Mouse (Mus musculus): Measurements from ENCODE around the gene Car5b. TPM values are rescaled to one million over a fixed set of nuclear protein-coding genes. Genes with fewer than 3 reads are reported as not detected.

The Car5b gene
- polyA plus RNA-seq, 1 experiment from 2014 or later = 1.1 TPM

DNA sequence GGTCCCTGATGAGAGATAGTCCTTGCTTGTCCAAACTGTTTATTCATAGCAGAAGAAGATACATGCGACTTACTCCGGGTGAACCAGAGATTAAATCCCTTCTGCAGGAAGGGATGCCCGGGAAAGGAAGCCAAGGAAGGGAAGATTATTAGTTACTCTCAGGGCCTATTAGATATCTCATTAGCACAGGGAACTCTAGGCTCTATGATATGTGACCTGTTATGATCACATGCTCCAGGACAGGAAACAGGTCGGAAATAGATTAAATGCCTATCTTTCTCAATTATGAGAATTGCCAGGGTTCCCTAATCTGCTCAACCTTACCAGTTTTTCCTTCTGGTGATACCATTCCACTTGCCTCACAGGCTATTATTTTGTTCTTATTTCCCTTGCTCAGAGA, 27.9 kb upstream of the Car5b start:
- Histone ChIP-seq H3K4me3 (ENCODE audit: low read depth, low read length) (no peak overlapping the region), H3K9me3 (ENCODE audit: low read length) (no peaks in the 10 kb centered on the region), H3K4me2 (replicated peaks; ENCODE audit: low read depth, low read length) (no peak overlapping the region), H3K4me1 (ENCODE audit: insufficient read depth, low read depth, low read length) (no peaks in the 10 kb centered on the region), H3K27me3 (replicated peaks; ENCODE audit: insufficient read depth, low read length) (no peaks in the 10 kb centered on the region), H3K27ac (ENCODE audit: low read length) (no peak overlapping the region), H3K9ac (replicated peaks; ENCODE audit: low read depth) (no peak overlapping the region), H3K36me3 (ENCODE audit: insufficient read depth, low read length) (no peaks in the 10 kb centered on the region)
- TF ChIP-seq EP300 (IDR thresholded peaks at IDR 0.05) = no peak
- no peak for TF ChIP-seq CTCF (IDR thresholded peaks at IDR 0.05)
- WGBS = 81% methylated on average over 4 of the region's 4 CpGs
- no peak for DNase-seq (ENCODE audit: low spot score)
- no peak for ATAC-seq

DNA sequence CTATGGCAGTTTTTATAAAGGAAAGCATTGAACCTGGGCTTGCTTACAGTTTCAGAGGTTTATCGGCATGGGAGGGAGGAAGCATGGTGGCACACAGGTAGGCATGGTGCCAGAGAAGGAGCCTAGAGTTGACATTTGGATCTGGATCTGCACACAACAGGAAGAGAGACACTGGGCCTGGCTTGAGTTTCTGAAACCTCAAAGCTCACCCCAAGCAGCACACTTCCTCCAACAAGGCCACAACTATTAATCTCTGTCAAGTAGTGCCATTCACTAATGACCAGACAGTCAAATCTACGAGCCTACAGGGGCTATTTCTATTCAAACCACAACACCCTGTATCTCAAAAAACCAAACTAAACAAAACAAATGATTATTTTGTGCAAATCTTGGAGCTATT, 18.9 kb upstream of the Car5b start:
- Histone ChIP-seq H3K9me3 (ENCODE audit: low read length) (no peaks in the 10 kb centered on the region), H3K4me2 (replicated peaks; ENCODE audit: low read depth, low read length) (no peak overlapping the region), H3K27me3 (replicated peaks; ENCODE audit: insufficient read depth, low read length) (no peaks in the 10 kb centered on the region), H3K4me3 (ENCODE audit: low read depth, low read length) (no peak overlapping the region), H3K9ac (replicated peaks; ENCODE audit: low read depth) (no peak overlapping the region), H3K36me3 (ENCODE audit: insufficient read depth, low read length) (no peaks in the 10 kb centered on the region), H3K27ac (ENCODE audit: low read length) (no peak overlapping the region), H3K4me1 (ENCODE audit: insufficient read depth, low read depth, low read length) (no peaks in the 10 kb centered on the region)
- TF ChIP-seq CTCF (IDR thresholded peaks at IDR 0.05) (no peak), EP300 (IDR thresholded peaks at IDR 0.05) (no peak)
- WGBS = 60% methylated on average over 2 of the region's 2 CpGs
- DNase-seq (ENCODE audit: low spot score) (no peak), ATAC-seq (no peak)

DNA sequence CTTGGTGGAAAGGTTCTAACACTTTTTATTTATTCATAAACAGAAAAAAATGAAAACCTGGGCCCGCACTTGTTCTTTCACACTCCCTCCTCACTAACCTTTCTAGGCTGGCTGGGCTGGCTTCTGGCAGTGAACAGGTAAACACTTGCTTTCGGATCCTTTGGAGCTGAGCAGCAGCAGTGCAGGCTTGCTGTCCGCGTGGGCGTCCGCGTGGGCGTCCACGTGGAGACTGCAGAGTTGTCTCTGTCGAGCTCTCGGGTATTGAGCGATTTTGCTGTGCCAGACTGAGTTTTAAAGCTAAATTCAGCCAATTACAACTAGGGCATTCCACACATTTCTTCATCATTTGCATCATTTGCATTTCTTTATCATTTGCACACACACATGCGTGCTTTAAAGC, 14.3 kb upstream of the Car5b start:
- WGBS = 48% methylated on average over 13 of the region's 13 CpGs

GRCm38 (mm10) chrX:164038882-164039281, 11.1 kb upstream of the Car5b start:
- H3K36me3 ChIP-seq (ENCODE audit: insufficient read depth, low read length) = no peaks in the 10 kb centered on the region
- H3K4me2 ChIP-seq (replicated peaks; ENCODE audit: low read depth, low read length) = no peak overlapping the region
- H3K27me3 ChIP-seq (replicated peaks; ENCODE audit: insufficient read depth, low read length) = no peaks in the 10 kb centered on the region
- no peak overlapping the region for H3K9ac ChIP-seq (replicated peaks; ENCODE audit: low read depth)
- WGBS = 50% methylated on average over 2 of the region's 2 CpGs
- ATAC-seq (no peak), DNase-seq (ENCODE audit: low spot score) (no peak)
- no peaks in the 10 kb centered on the region for H3K4me1 ChIP-seq (ENCODE audit: insufficient read depth, low read depth, low read length)
- TF ChIP-seq EP300 (IDR thresholded peaks at IDR 0.05) (no peak), CTCF (IDR thresholded peaks at IDR 0.05) (no peak)
- no peak overlapping the region for H3K27ac ChIP-seq (ENCODE audit: low read length)
- H3K9me3 ChIP-seq (ENCODE audit: low read length) = no peaks in the 10 kb centered on the region
- H3K4me3 ChIP-seq (ENCODE audit: low read depth, low read length) = no peak overlapping the region

More for the DNA sequence above, 14.3 kb upstream of the Car5b start:
- Histone ChIP-seq H3K36me3 (ENCODE audit: insufficient read depth, low read length) (no peaks in the 10 kb centered on the region), H3K9ac (replicated peaks; ENCODE audit: low read depth) (no peak overlapping the region), H3K4me1 (ENCODE audit: insufficient read depth, low read depth, low read length) (no peaks in the 10 kb centered on the region), H3K9me3 (ENCODE audit: low read length) (no peaks in the 10 kb centered on the region), H3K4me3 (ENCODE audit: low read depth, low read length) (no peak overlapping the region), H3K27me3 (replicated peaks; ENCODE audit: insufficient read depth, low read length) (no peaks in the 10 kb centered on the region), H3K4me2 (replicated peaks; ENCODE audit: low read depth, low read length) (no peak overlapping the region), H3K27ac (ENCODE audit: low read length) (no peak overlapping the region)
- TF ChIP-seq EP300 (IDR thresholded peaks at IDR 0.05) = no peak
- TF ChIP-seq CTCF (IDR thresholded peaks at IDR 0.05) = no peak
- DNase-seq (ENCODE audit: low spot score) (no peak), ATAC-seq (no peak)

- no peak for DNase-seq (ENCODE audit: low spot score)
- ATAC-seq = no peak
- H3K27me3 ChIP-seq (replicated peaks; ENCODE audit: insufficient read depth, low read length) = no peaks in the 10 kb centered on the region
- H3K4me1 ChIP-seq (ENCODE audit: insufficient read depth, low read depth, low read length) = no peaks in the 10 kb centered on the region
- H3K4me3 ChIP-seq (ENCODE audit: low read depth, low read length) = no peak overlapping the region
- H3K36me3 ChIP-seq (ENCODE audit: insufficient read depth, low read length) = no peaks in the 10 kb centered on the region
- no peak overlapping the region for H3K27ac ChIP-seq (ENCODE audit: low read length)
- TF ChIP-seq EP300 (IDR thresholded peaks at IDR 0.05) = no peak
- no peak for TF ChIP-seq CTCF (IDR thresholded peaks at IDR 0.05)
- WGBS = 80% methylated on average over 7 of the region's 7 CpGs
- H3K4me2 ChIP-seq (replicated peaks; ENCODE audit: low read depth, low read length) = no peak overlapping the region
- H3K9ac ChIP-seq (replicated peaks; ENCODE audit: low read depth) = no peak overlapping the region
- no peaks in the 10 kb centered on the region for H3K9me3 ChIP-seq (ENCODE audit: low read length)
These were observed 8.1 kb upstream of the Car5b start for GRCm38 (mm10) chrX:164035931-164036330.

- Histone ChIP-seq H3K27ac (ENCODE audit: low read length) (no peak overlapping the region), H3K9me3 (ENCODE audit: low read length) (no peaks in the 10 kb centered on the region), H3K27me3 (replicated peaks; ENCODE audit: insufficient read depth, low read length) (no peaks in the 10 kb centered on the region), H3K4me2 (replicated peaks; ENCODE audit: low read depth, low read length) (no peak overlapping the region), H3K36me3 (ENCODE audit: insufficient read depth, low read length) (no peaks in the 10 kb centered on the region), H3K4me3 (ENCODE audit: low read depth, low read length) (no peak overlapping the region), H3K9ac (replicated peaks; ENCODE audit: low read depth) (no peak overlapping the region), H3K4me1 (ENCODE audit: insufficient read depth, low read depth, low read length) (no peaks in the 10 kb centered on the region)
- 82% methylated on average over 2 of the region's 2 CpGs for WGBS
- ATAC-seq (no peak), DNase-seq (ENCODE audit: low spot score) (no peak)
- TF ChIP-seq CTCF (IDR thresholded peaks at IDR 0.05) (no peak), EP300 (IDR thresholded peaks at IDR 0.05) (no peak)
These were observed 7.6 kb upstream of the Car5b start for GRCm38 (mm10) chrX:164035401-164035800.

DNA sequence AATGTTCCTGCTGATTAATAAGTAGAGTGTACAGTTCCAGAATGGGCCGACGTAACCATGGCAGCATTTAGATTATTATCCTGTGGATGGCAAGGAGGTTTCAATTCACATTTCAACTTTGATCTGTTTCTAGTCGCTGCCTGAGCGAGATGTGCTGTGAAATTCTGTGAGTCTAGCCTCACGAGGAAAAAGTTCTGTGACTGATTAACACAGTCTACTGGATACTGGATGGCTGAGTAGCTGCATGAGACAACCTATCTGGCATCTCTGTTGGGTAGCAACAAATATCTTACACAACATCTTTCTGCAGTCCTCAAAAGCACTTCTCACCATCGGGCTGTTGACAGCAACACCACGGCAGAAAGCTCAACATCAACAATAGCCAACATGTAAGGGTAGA, 4.7 kb upstream of the Car5b start:
- H3K9ac ChIP-seq (replicated peaks; ENCODE audit: low read depth) = no peak overlapping the region
- H3K27ac ChIP-seq (ENCODE audit: low read length) = no peak overlapping the region
- no peak overlapping the region for H3K4me2 ChIP-seq (replicated peaks; ENCODE audit: low read depth, low read length)
- no peak overlapping the region for H3K4me3 ChIP-seq (ENCODE audit: low read depth, low read length)
- H3K36me3 ChIP-seq (ENCODE audit: insufficient read depth, low read length) = no peaks in the 10 kb centered on the region
- TF ChIP-seq EP300 (IDR thresholded peaks at IDR 0.05) (no peak), CTCF (IDR thresholded peaks at IDR 0.05) (no peak)
- ATAC-seq = no peak
- no peaks in the 10 kb centered on the region for H3K27me3 ChIP-seq (replicated peaks; ENCODE audit: insufficient read depth, low read length)
- H3K9me3 ChIP-seq (ENCODE audit: low read length) = no peaks in the 10 kb centered on the region
- WGBS = 80% methylated on average over 7 of the region's 7 CpGs
- no peak for DNase-seq (ENCODE audit: low spot score)
- no peaks in the 10 kb centered on the region for H3K4me1 ChIP-seq (ENCODE audit: insufficient read depth, low read depth, low read length)
